Mouse (Mus musculus) left cerebral cortex, postnatal 36 days (tissue): ENCODE data around the gene Tbc1d23. TPM values are rescaled to one million over a fixed set of nuclear protein-coding genes. Genes with fewer than 3 reads are reported as not detected.

ENCODE experiments used
- DNase-seq, 2 experiments: peaks; one replicate each; pipeline ENCODE4 v3.0.0; 2021 to 2022; ENCODE audit warnings: low spot score in 2 of 2, mixed read lengths in 1 of 2
- intact Hi-C: fragments of 180-260 bp; cut with DNase I; formaldehyde crosslinking; loops from one replicate; pipeline ENCODE4 v1.15.1; 2025
- total RNA-seq, 2 experiments: library from RNA; stranded (reverse); gene quantifications; 2 replicates each; pipeline ENCODE4 v1.2.3; 2021

Gene Tbc1d23
- total RNA-seq, 2 experiments from 2014 or later, result 43.5 to 52.4 TPM

DNA sequence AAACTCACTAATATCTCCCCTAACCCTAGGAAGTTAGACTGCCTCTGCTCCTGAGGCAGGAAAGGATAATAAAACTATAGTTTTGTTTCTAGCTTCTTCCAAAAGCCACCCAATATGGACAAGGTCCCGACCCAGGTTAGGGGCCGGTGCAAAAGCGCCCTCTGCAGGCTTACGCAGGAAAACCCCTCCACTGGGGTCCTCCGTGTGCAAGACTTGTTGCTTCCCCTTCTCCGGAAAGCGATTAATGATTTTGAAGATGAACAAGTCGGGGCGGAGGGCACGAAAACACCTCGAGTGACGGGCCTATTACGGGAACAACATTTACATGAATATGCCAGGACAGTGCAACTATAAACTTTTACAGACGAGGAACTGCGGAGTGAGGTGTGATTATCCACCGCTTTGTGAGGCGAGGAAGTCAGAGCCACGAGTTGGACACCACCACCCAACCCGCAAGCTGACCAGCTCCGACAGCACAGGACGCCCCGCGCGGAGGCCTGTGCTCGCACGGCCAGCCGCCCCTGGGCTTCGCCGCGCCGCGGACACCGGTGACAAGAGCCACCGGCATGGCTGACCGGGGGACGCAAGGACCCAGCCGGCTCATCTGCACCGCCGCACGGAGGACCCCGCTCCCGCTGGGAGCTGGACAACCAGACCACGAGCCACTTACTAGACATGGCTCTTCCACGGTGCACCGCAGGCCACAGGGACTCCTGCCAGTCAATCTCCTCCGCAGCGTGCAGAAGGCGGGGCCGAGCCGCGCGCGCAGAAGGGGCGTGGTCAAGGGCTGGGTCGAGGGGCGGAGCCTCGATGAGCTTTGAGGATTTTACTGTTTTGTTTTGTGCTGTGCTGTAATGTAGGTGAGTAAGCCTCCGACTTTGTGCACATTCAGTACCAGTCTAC lies 64.4 kb downstream of the Tbc1d23 start, which contains the start of gene Nit2:
Gene Nit2 (minus strand): TSS at position 731 of the 903 bp plus-strand sequence.
- DNase-seq, result peak; percentile 91 to 92
- intact Hi-C loops, result loop anchor here (5.0 kb wide), 3 partner anchors 45 to 450 kb away; partner anchors contain the start of genes Tfg and Tomm70a

- intact Hi-C loops, result loop anchor here (5.0 kb wide), 3 partner anchors 44 to 449 kb away; partner anchors contain the start of genes Tfg and Tomm70a
- no peak for DNase-seq
Measured at GRCm38 (mm10) chr16:57166086-57166485, 65.2 kb downstream of the Tbc1d23 start.

- DNase-seq, result no peak
- intact Hi-C loops, result loop anchor here (5.0 kb wide), 3 partner anchors 43 to 448 kb away; partner anchors contain the start of genes Tfg and Tomm70a
Measured at GRCm38 (mm10) chr16:57165157-57165556, 66.1 kb downstream of the Tbc1d23 start.

DNA sequence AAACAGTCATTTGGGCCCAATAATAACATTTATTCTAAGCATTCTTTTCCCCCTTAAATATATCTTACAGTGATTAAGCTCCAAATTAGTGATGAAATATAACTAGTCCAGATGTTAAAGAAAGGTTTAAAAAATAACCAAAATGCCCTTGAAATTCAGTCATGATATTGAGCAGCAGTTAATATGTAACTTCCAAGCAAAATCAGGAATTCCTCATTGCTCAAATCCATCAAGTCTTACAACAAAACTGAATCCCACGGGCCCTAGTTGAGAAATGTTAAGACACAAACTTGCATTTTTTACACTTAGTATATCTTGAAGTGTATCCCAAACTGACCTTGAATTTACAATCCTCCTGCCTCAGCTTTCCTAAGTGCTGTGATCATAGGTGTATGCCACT lies 67.6 kb downstream of the Tbc1d23 start:
- intact Hi-C loops, result no loop called here

DNA sequence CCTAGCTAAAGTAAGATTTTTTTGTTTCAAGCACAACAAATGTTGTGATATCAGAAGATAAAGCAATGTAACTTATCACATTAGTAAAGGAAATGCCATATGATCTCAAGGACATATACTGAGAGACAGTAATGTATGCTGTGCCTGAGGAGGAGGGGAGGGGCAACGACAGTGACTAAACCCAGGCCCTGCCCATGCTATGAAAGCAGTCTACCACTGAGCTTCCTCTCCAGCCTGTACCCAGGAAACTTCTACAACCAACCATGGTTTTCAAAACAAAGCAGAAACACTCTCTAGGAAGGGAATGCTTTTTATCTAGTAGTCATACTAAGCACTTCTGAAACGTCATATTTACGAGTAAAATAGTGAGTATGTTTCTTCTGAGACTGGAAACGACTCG lies 68.5 kb downstream of the Tbc1d23 start:
- no peak for DNase-seq
- intact Hi-C loops, result no loop called here

More for the DNA sequence above, 67.6 kb downstream of the Tbc1d23 start:
- DNase-seq, result no peak

DNA sequence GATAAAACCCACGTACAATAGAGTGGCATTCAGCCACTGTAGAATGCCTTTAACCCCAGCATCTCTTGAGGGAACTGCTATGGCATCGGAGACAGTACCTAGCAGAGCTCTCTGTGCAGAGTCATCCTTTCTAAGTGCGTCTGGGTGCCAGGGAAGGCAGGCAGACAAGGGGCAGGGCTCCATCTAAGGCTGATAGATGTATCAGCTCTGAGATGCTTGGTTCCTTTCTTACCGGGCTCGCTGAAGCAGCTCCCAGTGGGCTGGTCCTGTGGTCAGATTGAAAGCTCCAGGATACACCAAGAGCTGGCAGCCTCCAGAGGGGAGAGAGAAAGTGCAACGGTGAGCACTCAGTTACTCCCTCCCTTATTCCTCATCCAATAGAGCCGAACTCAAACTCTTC lies 71.5 kb downstream of the Tbc1d23 start:
- no peak for DNase-seq
- intact Hi-C loops, result no loop called here

GRCm38 (mm10) chr16:57157728-57158127 lies 73.6 kb downstream of the Tbc1d23 start:
- intact Hi-C loops, result no loop called here

GRCm38 (mm10) chr16:57157076-57157475 lies 74.2 kb downstream of the Tbc1d23 start:
- no peak for DNase-seq

More at GRCm38 (mm10) chr16:57157728-57158127, 73.6 kb downstream of the Tbc1d23 start:
- DNase-seq, result no peak

GRCm38 (mm10) chr16:57155899-57156298 lies 75.4 kb downstream of the Tbc1d23 start:
- intact Hi-C loops, result no loop called here
- no peak for DNase-seq

More at GRCm38 (mm10) chr16:57157076-57157475, 74.2 kb downstream of the Tbc1d23 start:
- intact Hi-C loops, result no loop called here

- intact Hi-C loops, result no loop called here
- no peak for DNase-seq
Measured at GRCm38 (mm10) chr16:57151437-57151836, 79.9 kb downstream of the Tbc1d23 start.

GRCm38 (mm10) chr16:57144741-57145140 lies 86.6 kb downstream of the Tbc1d23 start:
- intact Hi-C loops, result no loop called here

DNA sequence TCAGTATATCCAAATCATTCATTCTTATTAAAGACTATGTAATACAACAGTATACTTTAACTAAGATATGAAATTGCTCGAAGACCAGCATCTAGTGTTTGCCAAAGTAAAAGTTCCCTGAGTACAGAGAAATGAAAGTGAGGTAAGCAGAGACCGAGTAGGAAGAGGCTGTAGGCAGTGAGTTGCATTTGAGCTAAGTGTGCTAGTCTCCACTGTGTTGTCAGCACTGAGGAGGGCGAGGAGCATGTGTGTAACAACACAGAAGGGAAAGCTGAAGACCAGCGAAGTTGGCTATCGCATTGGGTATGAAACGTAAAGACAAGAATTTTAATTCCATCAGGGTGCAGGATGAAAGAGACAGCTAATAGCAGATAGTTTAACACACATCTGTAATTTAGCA lies 97.7 kb downstream of the Tbc1d23 start:
- intact Hi-C loops, result no loop called here
- no peak for DNase-seq

More at GRCm38 (mm10) chr16:57144741-57145140, 86.6 kb downstream of the Tbc1d23 start:
- DNase-seq, result no peak

GRCm38 (mm10) chr16:57132326-57132725 lies 99.0 kb downstream of the Tbc1d23 start:
- DNase-seq, result no peak
- intact Hi-C loops, result no loop called here

DNA sequence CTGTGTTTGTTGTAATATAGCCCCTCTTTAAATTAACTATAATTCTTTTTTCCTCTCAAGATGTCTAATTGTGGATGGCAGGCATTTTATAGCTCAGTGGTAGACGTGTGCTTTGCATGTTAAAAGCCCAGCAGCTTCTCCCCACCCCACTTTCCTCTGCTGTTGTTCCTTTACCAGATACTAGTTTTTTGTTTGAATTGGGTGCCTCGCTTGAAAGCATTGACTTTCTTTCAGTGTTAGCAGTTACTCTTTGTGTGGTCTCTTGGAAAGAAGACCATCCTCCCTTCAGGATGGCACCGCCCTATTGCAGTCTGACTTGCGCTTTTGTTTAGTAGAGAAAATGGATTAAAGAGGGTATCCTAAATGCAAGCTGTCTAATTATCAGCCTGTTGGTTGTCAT lies 99.8 kb downstream of the Tbc1d23 start:
- intact Hi-C loops, result no loop called here

DNA sequence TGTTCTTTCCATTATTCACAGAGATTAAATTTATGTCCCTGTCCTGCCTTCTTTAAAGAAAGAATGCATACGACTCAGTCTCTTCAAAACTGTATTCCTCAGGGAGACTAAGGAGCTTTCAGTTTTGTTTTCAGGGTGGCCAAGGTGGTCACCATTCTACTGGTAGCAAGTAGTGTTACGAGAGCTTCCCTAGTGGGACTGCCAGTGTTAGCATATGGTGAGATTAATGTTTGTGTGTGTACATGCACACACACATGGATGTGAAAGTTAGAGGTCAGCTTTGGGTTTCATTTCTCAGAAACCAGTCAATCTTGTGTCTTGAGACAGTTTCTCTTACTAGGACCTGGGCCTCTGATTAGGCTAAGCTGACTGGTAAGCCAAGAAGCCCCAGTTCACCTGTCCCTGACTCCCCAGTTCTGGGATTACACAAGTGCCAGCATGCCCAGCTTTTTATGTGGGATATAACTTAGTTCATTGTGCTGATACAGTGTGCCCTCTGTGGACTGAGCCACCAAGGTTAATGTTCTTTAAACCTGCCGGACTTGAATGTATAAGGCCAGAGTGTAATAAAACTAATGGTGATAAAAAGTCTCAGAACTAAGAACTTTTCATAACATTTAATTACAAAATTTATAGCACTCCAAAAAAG lies 100.4 kb downstream of the Tbc1d23 start:
- no peak for DNase-seq
- intact Hi-C loops, result no loop called here

More for the DNA sequence above, 99.8 kb downstream of the Tbc1d23 start:
- no peak for DNase-seq

- intact Hi-C loops, result no loop called here
- no peak for DNase-seq
Measured at GRCm38 (mm10) chr16:57127825-57128224, 103.5 kb downstream of the Tbc1d23 start.

GRCm38 (mm10) chr16:57126268-57126667 lies 105.0 kb downstream of the Tbc1d23 start:
- intact Hi-C loops, result no loop called here
- DNase-seq, result no peak

DNA sequence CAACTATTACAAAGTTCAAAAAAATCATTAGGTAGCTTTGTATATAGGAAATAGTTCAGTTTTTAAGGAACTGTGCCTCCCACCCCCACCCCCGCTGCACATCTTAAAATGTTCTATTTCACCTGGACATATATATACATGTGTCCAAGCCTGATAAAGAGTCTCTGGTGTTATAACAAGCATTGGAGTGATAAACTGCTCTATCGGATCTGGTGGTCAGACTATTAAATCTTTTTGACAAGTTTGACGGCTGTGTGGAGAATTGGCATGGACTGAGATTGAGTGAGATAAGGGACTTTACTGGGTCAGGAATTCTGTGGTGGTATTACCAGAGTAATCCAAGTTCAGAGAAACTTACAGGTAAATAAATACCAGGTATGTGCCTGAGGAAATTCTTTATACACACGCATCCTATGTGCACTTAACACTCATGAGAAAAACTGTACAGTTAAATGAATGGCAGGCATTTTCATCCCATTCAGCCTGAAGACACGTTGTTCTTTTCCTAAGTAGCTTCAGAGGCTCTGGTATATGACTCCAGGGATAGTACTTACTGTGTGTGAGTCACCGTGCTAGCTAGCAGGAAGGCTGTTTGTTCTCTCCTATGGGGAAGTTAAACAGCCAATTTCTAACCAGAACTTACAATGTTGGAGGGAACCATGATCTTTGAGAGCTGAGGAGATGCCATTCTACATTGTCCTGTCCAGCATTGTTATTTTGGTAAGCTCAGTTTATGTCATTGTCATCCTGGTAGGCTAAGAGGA lies 108.4 kb downstream of the Tbc1d23 start:
- intact Hi-C loops, result loop anchor here (5.0 kb wide), 1 partner anchor 44 kb away; the partner anchor contains the start of gene Nit2
- no peak for DNase-seq

- intact Hi-C loops, result loop anchor here (5.0 kb wide), 1 partner anchor 45 kb away; the partner anchor contains the start of gene Nit2
- no peak for DNase-seq
Measured at GRCm38 (mm10) chr16:57121816-57122415, 109.4 kb downstream of the Tbc1d23 start.
